Mouse (Mus musculus) megakaryocyte, embryonic 14.5 days (primary cell): ENCODE measurements at regions not wholly inside any gene's neighbourhood (a gene's known extent, or its start where the extent isn't known, plus 50 kb on each side); places are given as distances from the start of the nearest gene placed in this dataset.

ENCODE experiments used
- FLI1 ChIP-seq: IDR thresholded peaks from 2 replicates; pipeline ENCODE4 v1.6.1; 2012; ENCODE audit warnings: low read length, inconsistent platforms, mixed read lengths
- GATA1 ChIP-seq: IDR thresholded peaks from 3 replicates; pipeline ENCODE4 v1.6.1; 2012; ENCODE audit warnings: mixed read lengths, low read length, inconsistent platforms, borderline replicate concordance

DNA sequence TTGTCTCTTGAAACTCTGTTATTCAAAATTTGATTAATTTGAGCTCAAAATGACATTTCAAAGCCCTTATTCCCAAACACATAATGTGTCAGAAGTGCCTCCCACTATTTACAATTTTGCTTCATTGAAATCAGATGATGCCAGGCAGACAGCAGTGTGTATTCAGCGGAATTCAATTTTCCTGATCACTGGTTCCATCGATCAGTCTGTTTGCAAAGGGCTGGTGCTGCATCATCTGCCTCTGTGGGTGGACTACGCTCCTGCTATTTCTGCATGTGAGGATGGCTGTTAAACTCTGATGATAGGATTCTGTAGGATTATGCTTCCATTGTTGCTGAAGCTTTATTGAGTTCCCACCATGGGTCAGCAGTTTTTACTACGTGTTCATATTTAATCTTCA is 149.0 kb upstream of the Masp1 start:
- TF ChIP-seq GATA1: no peak
- no peak for TF ChIP-seq FLI1
